Mouse (Mus musculus): ENCODE measurements around the gene Ssh1. TPM values are rescaled to one million over a fixed set of nuclear protein-coding genes. Genes with fewer than 3 reads are reported as not detected.

The Ssh1 gene
- total RNA-seq, 2 experiments from 2014 or later = 11.1 to 11.2 TPM

DNA sequence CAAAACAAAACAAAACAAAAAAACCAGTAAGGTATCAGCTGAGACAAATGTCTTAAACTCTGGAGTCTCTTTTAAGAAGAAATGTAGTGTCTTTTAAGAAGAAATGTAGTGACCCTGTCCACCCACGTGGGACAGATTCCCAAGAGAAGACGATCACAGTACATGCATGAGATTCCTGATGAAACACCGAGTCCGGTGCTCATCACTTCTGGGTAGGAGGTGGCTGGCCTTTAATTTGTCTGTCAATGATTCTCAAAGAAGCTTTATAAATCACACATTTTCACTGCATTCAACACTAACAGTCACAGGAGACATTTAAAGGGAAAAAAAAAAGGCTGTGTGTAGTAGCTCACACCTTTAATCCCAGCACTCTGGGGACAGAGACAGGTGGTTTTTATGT lies 103.8 kb downstream of the Ssh1 start:
- no peak for DNase-seq

DNA sequence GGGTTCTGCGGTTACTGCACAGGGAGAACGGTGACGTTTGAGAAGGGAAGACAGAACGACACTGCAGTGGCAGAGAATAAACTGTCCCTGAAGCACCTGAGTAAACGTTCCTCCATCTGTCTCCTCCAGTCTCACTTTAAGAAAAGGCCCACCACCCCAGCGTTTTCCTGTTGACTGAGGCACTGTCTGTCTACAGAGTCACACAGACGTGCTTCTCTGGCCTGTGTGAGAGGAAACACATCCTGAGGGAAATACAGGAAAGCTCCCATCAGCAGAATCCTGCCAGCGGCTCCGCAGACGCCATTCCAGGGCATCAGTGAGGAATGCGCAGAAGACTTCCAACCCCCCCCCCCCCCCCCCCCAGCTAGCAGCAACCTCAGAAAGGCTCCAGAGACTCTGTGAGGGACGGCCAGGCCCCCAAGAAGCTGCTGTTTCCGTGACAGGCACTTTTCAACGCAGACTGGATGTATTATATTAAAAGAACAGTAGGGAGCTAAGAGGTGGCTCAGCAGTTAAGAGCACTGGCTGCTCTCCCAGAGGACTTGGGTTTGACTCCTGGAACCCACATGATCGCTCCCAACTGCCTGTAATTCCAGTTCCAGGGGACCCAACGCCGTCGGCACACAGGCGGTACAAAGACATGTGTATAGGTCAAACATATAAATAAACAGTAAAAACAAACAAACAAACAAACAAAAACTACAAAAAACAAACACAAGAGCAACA lies 104.3 kb downstream of the Ssh1 start:
- DNase-seq = no peak

DNA sequence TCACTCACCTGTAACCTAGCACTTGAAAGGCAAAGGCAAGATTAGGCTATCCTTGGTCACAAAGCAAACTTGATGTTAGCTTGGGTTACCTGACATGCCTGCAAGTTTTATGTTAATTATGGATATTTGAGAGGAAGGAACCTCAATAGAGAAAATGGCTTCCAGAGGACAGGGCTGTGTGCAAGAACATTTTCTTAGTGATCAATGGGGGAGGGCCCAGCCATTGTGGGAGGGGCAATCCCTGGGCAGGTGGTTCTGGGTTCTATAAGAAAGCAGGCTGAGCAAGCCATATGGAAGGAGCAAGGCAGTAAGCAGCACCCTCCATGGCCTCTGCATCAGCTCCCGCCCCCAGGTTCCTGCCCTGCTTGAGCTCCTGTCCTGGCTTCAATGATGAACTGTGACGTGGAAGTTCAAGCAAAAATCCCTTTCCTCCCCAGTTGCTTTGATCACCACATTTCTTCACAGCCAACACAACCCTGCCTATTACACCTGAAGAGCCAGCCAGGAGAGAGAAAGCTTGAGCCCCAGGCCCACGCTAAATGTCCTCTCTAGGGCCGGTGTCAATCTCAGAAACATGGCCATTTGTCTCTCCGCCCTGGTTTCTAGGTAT lies 105.4 kb downstream of the Ssh1 start:
- DNase-seq = no peak

DNA sequence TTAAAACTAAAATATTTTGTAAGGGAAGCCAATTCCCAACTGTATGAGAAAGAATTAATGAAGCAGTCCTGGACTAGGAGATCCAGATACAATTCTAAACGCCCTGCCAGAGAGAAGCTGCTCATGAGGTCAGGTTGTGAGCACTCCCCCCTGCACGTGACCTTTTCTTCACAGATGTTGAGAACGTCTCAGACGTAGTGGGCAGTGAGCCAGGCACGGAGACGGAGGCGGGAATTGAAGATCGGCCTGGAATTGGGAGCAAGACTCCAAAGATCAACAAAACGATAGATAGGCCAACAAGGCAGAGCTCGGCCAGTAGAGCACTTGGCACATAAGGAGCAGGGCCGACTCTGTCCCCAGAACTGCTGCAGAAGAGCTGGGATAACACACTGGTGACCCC lies 106.6 kb downstream of the Ssh1 start:
- peak; percentile 78 for DNase-seq

Other genes starting within 250 kb of the Ssh1 start
- 10 to 100 TPM in 1 of 2 experiments, 1 to 10 TPM in 1; 9.5 to 10.2 TPM for gene Sart3, start 221.4 kb downstream of the Ssh1 start, total RNA-seq (2021)
- 10 to 100 TPM; 76.8 to 89.1 TPM for gene Iscu, start 221.1 kb downstream of the Ssh1 start, total RNA-seq (2021)
- gene Tmem119, start 193.4 kb downstream of the Ssh1 start, total RNA-seq (2021) = 10 to 100 TPM; 13.0 to 23.1 TPM
- gene Selplg, start 161.2 kb downstream of the Ssh1 start, total RNA-seq (2021) = 1 to 10 TPM; 1.8 to 3.3 TPM
- 10 to 100 TPM; 39.1 to 48.9 TPM for gene Coro1c, start 85.1 kb downstream of the Ssh1 start, total RNA-seq (2021)
- not detected for gene Dao, start 9.8 kb upstream of the Ssh1 start, total RNA-seq (2021)
- gene Usp30, start 71.6 kb upstream of the Ssh1 start, total RNA-seq (2021) = 10 to 100 TPM in 1 of 2 experiments, 1 to 10 TPM in 1; 9.6 to 10.1 TPM
- gene Svop, start 97.7 kb upstream of the Ssh1 start, total RNA-seq (2021) = under 1 TPM; 0.21 to 0.27 TPM
- gene Alkbh2, start 134.3 kb upstream of the Ssh1 start, total RNA-seq (2021) = 1 to 10 TPM; 1.6 to 2.4 TPM
- 1 to 10 TPM; 5.8 to 6.8 TPM for gene Ung, start 136.5 kb upstream of the Ssh1 start, total RNA-seq (2021)
- gene Acacb, start 152.6 kb upstream of the Ssh1 start, total RNA-seq (2021) = 10 to 100 TPM; 66.3 to 71.7 TPM

Measured in gastrocnemius, postnatal 10 days (tissue).